Mouse (Mus musculus) MEL (cell line): ENCODE data around the gene Grk3.

Experiments used
- CTCF ChIP-seq, 3 experiments: IDR thresholded peaks in 2 of 3; conservative IDR thresholded peaks in 1 of 3; 2 replicates each; pipeline ENCODE4 v1.5.1; 2011 to 2012; ENCODE audit warnings: low read length in 3 of 3, low read depth in 2 of 3, mild to moderate bottlenecking in 2 of 3, improper control_type of control experiment in 1 of 3, inconsistent platforms in 1 of 3, mixed read lengths in 1 of 3, moderate library complexity in 1 of 3; ENCODE audit not compliant: control insufficient read depth in 1 of 3, insufficient read depth in 1 of 3, poor library complexity in 1 of 3, severe bottlenecking in 1 of 3
- E2F4 ChIP-seq: IDR thresholded peaks from 2 replicates; pipeline ENCODE4 v1.6.1; 2011; ENCODE audit warnings: low read depth, low read length, improper control_type of control experiment, borderline replicate concordance

GRCm38 (mm10) chr5:112963495-112963894 is 52.1 kb downstream of the Grk3 start:
- TF ChIP-seq CTCF (IDR thresholded peaks at IDR 0.05 in 2 of 3, conservative IDR thresholded peaks at IDR 0.05 in 1 of 3; ENCODE audit: control insufficient read depth in 1 of 3, insufficient read depth in 1 of 3, low read depth in 2 of 3, low read length in 3 of 3, poor library complexity in 1 of 3, severe bottlenecking in 1 of 3) (no peak), E2F4 (no peak)
